ENCODE assay signal across 27 mouse cellular contexts in genomic region chr11:65551073-65551472, GRCm38 (mm10).
"Had no signal": no experiment of that assay in that cellular context is flagged by ENCODE, and none has a peak within 500 bp of the region (broad histone marks: within the 10 kb centered on the region; RNA-seq: fewer than 3 reads in every experiment).

No protein-coding gene starts in this region.

- H3K4me1 ChIP-seq: embryonic facial prominence, embryonic 10.5 days; embryonic facial prominence, embryonic 12.5 days; embryonic facial prominence, embryonic 13.5 days; embryonic facial prominence, embryonic 15.5 days; forebrain, embryonic 10.5 days; forebrain, embryonic 12.5 days; forebrain, embryonic 13.5 days; forebrain, embryonic 15.5 days had no signal

- H3K36me3 ChIP-seq: embryonic facial prominence, embryonic 10.5 days; embryonic facial prominence, embryonic 12.5 days; embryonic facial prominence, embryonic 13.5 days; embryonic facial prominence, embryonic 15.5 days; forebrain, embryonic 10.5 days; forebrain, embryonic 12.5 days; forebrain, embryonic 15.5 days had no signal

- H3K4me2 ChIP-seq: embryonic facial prominence, embryonic 12.5 days; embryonic facial prominence, embryonic 13.5 days; embryonic facial prominence, embryonic 15.5 days; forebrain, embryonic 12.5 days; forebrain, embryonic 13.5 days; forebrain, embryonic 15.5 days had no signal

- ATAC-seq: forebrain, embryonic 13.5 days; forebrain, embryonic 14.5 days; forebrain, embryonic 15.5 days; forebrain, embryonic 16.5 days; forebrain, postnatal 0 days had no signal

- H3K9ac ChIP-seq: embryonic facial prominence, embryonic 12.5 days; embryonic facial prominence, embryonic 13.5 days; embryonic facial prominence, embryonic 15.5 days; forebrain, embryonic 12.5 days; forebrain, embryonic 13.5 days; forebrain, embryonic 15.5 days; forebrain, postnatal 0 days had no signal

- H3K27ac ChIP-seq: embryonic facial prominence, embryonic 10.5 days; embryonic facial prominence, embryonic 12.5 days; embryonic facial prominence, embryonic 13.5 days; embryonic facial prominence, embryonic 15.5 days; forebrain, embryonic 10.5 days; forebrain, embryonic 12.5 days; forebrain, embryonic 13.5 days; forebrain, embryonic 15.5 days; gastrocnemius, adult 2 months had no signal

- H3K4me3 ChIP-seq: embryonic facial prominence, embryonic 10.5 days; embryonic facial prominence, embryonic 12.5 days; embryonic facial prominence, embryonic 13.5 days; embryonic facial prominence, embryonic 15.5 days; erythroblast, embryonic 14.5 days; forebrain, embryonic 10.5 days; forebrain, embryonic 12.5 days; forebrain, embryonic 13.5 days; forebrain, embryonic 15.5 days; gastrocnemius, adult 2 months had no signal

- DNase-seq: cerebellum, adult 18-20 months; cerebellum, adult 2 months; cerebellum, adult 8-10 months; cerebellum, adult 9-10 months; cerebellum, adult 9-11 months; cerebellum, postnatal 10 days; cerebellum, postnatal 14 days; cerebellum, postnatal 25 days; cerebellum, postnatal 36 days; embryo, embryonic 11 days; forebrain, postnatal 0 days; gastrocnemius, adult 2 months; gastrocnemius, postnatal 10 days; gastrocnemius, postnatal 14 days; gastrocnemius, postnatal 25 days; gastrocnemius, postnatal 36 days had no signal

- H3K9me3 ChIP-seq: embryonic facial prominence, embryonic 10.5 days; embryonic facial prominence, embryonic 12.5 days; embryonic facial prominence, embryonic 13.5 days; embryonic facial prominence, embryonic 15.5 days; forebrain, embryonic 10.5 days; forebrain, embryonic 12.5 days; forebrain, embryonic 13.5 days; forebrain, embryonic 15.5 days had no signal

- H3K27me3 ChIP-seq: embryonic facial prominence, embryonic 12.5 days; embryonic facial prominence, embryonic 13.5 days; embryonic facial prominence, embryonic 15.5 days; forebrain, embryonic 12.5 days; forebrain, embryonic 13.5 days; forebrain, embryonic 15.5 days had no signal
